Mouse (Mus musculus): ENCODE results near the gene Olfr171. TPM values are rescaled to one million over a fixed set of nuclear protein-coding genes. Genes with fewer than 3 reads are reported as not detected.
"Not testable (repeated sequence)": the region's sequence is repeated elsewhere in the genome, so short reads cannot be mapped to it uniquely, and the experiment has no call there.

Gene Olfr171
- not detected for total RNA-seq (2021)
- long read RNA-seq, experiment 1: 0 reads
- long read RNA-seq, experiment 2: 0 reads

- TF ChIP-seq CTCF (conservative IDR thresholded peaks at IDR 0.05): no peak
- H3K4me3 ChIP-seq: no peak within 1 kb of the TSS
- DNase-seq (ENCODE audit: low spot score in 2 of 2): no peak
- H3K27ac ChIP-seq: no peak within 1 kb of the TSS
These were observed at the start of gene Olfr171 for GRCm38 (mm10) chr16:19629816-19630215. Gene Olfr171 (minus strand): TSS chr16:19629916.

- H3K4me3 ChIP-seq: no peak overlapping the region
- H3K27ac ChIP-seq: no peak overlapping the region
- no peak for DNase-seq (ENCODE audit: low spot score in 2 of 2)
- TF ChIP-seq CTCF (conservative IDR thresholded peaks at IDR 0.05): no peak
These were observed 41.1 kb upstream of the Olfr171 start for GRCm38 (mm10) chr16:19670768-19671357.

GRCm38 (mm10) chr16:19666312-19666711, 36.6 kb upstream of the Olfr171 start:
- TF ChIP-seq CTCF (conservative IDR thresholded peaks at IDR 0.05): peak; percentile 75
- no peak for DNase-seq (ENCODE audit: low spot score in 2 of 2)
- no peak overlapping the region for H3K4me3 ChIP-seq
- no peak overlapping the region for H3K27ac ChIP-seq

- H3K27ac ChIP-seq; DNase-seq (ENCODE audit: low spot score in 2 of 2); H3K4me3 ChIP-seq: not testable (repeated sequence)
These were observed 17.9 kb downstream of the Olfr171 start, which contains the start of gene Olfr170 for GRCm38 (mm10) chr16:19611782-19612181. Gene Olfr170 (minus strand): TSS chr16:19611882.

- Histone ChIP-seq H3K4me3 (no peak overlapping the region), H3K27ac (no peak overlapping the region)
- TF ChIP-seq CTCF (conservative IDR thresholded peaks at IDR 0.05): no peak
- no peak for DNase-seq (ENCODE audit: low spot score in 2 of 2)
These were observed 26.6 kb downstream of the Olfr171 start for GRCm38 (mm10) chr16:19603166-19603565.

Other genes starting within 250 kb of the Olfr171 start
- gene Olfr165, start 206.8 kb downstream of the Olfr171 start, total RNA-seq (2021): not detected
- gene Olfr166, start 146.2 kb downstream of the Olfr171 start, total RNA-seq (2021): not detected
- gene Olfr167, start 107.7 kb downstream of the Olfr171 start, total RNA-seq (2021): not detected
- not detected for gene Olfr168, start 94.4 kb downstream of the Olfr171 start, total RNA-seq (2021)
- not detected for gene Olfr169, start 58.1 kb downstream of the Olfr171 start, total RNA-seq (2021)
- gene Olfr170, start 18.0 kb downstream of the Olfr171 start, total RNA-seq (2021): not detected
- gene Lamp3, start 76.5 kb upstream of the Olfr171 start, total RNA-seq (2021): under 1 TPM; 0.10 TPM
- gene B3gnt5, start 130.3 kb upstream of the Olfr171 start, total RNA-seq (2021): under 1 TPM; 0.54 to 0.61 TPM